Mouse (Mus musculus) liver, embryonic 16.5 days (tissue): Measurements from ENCODE around the gene Prkn. TPM values are rescaled to one million over a fixed set of nuclear protein-coding genes. Genes with fewer than 3 reads are reported as not detected.

ENCODE experiments used
- ATAC-seq: fragments of 200-750 bp; cut with Nextera tagmentation; 2 replicates; pipeline ENCODE4 v1.8.0; 2017; ENCODE audit warnings: low read depth, mild to moderate bottlenecking, moderate number of reproducible peaks, moderate library complexity
- H3K27ac ChIP-seq: fragments of 300-500 bp; sonication (generic); 2 replicates; pipeline ENCODE4 v1.5.1; 2014; ENCODE audit warnings: mild to moderate bottlenecking, low read length
- H3K27me3 ChIP-seq: fragments of 300-500 bp; sonication (generic); 2 replicates; pipeline ENCODE4 v1.6.1; 2014; ENCODE audit warnings: low read depth, low read length, mixed read lengths; ENCODE audit not compliant: control insufficient read depth, insufficient read depth
- H3K36me3 ChIP-seq: fragments of 300-500 bp; sonication (generic); 2 replicates; pipeline ENCODE4 v1.6.1; 2014; ENCODE audit warnings: mild to moderate bottlenecking; ENCODE audit not compliant: control insufficient read depth, insufficient read depth
- H3K4me1 ChIP-seq: fragments of 300-500 bp; sonication (generic); 2 replicates; pipeline ENCODE4 v1.6.1; 2014; ENCODE audit warnings: low read depth, low read length, mixed read lengths; ENCODE audit not compliant: control insufficient read depth
- H3K4me2 ChIP-seq: fragments of 300-500 bp; sonication (generic); 2 replicates; pipeline ENCODE4 v1.6.1; 2014; ENCODE audit warnings: low read depth, low read length, mixed read lengths
- H3K4me3 ChIP-seq: fragments of 300-500 bp; sonication (generic); 2 replicates; pipeline ENCODE4 v1.5.1; 2014; ENCODE audit warnings: low read depth, mild to moderate bottlenecking, low read length
- H3K9ac ChIP-seq: fragments of 300-500 bp; sonication (generic); 2 replicates; pipeline ENCODE4 v1.6.1; 2014; ENCODE audit warnings: low read depth, low read length
- H3K9me3 ChIP-seq: fragments of 300-500 bp; sonication (generic); replicated peaks from 2 replicates; pipeline ENCODE4 v1.6.1; 2016; ENCODE audit warnings: low read length; ENCODE audit not compliant: control insufficient read depth
- whole genome bisulfite sequencing: fragments of 180-500 bp; shearing (Covaris S2); extraction: QIAGEN DNeasy Blood & Tissue Kit; methylation state at CpG from one replicate; pipeline ENCODE4 v1.1.7; 2014; ENCODE audit not compliant: insufficient replicate concordance; 5-methylcytosine and 5-hydroxymethylcytosine counted together
- polyA plus RNA-seq: library from polyadenylated mRNA; unstranded; fragments of >200 nt; fragmentation: Nextera tagmentation; extraction: Ambion mirVana; gene quantifications from 2 replicates; pipeline ENCODE4 v1.2.1, GENCODE M21; 2015

Gene Prkn
- polyA plus RNA-seq, 1 experiment from 2014 or later = 0.70 TPM

DNA sequence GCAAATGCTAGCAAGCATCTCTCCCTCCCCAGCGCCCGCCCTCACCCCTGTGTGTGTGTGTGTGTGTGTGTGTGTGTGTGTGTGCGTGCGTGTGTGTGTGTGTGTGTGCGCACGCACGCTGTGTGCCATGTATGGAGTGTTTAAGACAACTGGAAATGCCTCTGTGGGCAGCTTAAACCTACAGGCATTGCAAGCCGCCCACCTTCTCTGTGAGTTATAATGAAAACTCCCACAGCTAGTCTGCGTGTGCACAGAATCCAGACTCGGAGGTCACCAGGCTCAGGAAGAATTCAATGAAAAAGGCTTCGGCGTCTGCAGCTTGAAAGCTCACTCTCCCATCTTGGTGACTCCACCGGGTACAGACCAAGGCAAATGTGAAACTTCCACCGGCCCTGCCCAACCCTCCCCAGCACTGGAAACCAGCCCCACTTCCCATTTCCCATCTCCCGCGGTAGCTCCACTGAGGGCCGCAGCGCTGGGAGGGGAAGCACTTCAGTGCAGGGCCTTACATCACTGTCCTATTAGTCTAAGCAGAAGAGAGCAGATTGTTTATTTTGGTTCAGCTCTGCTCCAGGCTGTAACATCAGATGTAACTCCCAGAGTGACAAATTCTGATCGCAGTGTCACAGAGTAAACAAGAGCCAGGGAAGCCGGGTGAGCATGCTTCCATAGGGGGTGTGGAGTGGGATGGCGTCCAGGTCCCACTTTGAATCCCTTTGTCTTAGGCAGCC, 772.8 kb downstream of the Prkn start:
- WGBS = 40% methylated on average over 21 of the region's 21 CpGs
- ATAC-seq = no peak
- Histone ChIP-seq H3K4me2 (no peak overlapping the region), H3K9ac (no peak overlapping the region), H3K4me1 (no peaks in the 10 kb centered on the region), H3K4me3 (no peak overlapping the region), H3K36me3 (no peaks in the 10 kb centered on the region), H3K27ac (no peak overlapping the region), H3K27me3 (no peaks in the 10 kb centered on the region), H3K9me3 (no peaks in the 10 kb centered on the region)

- Histone ChIP-seq H3K4me2 (no peak overlapping the region), H3K4me1 (no peaks in the 10 kb centered on the region), H3K4me3 (no peak overlapping the region), H3K9me3 (no peaks in the 10 kb centered on the region), H3K27ac (no peak overlapping the region), H3K27me3 (no peaks in the 10 kb centered on the region), H3K9ac (no peak overlapping the region), H3K36me3 (no peaks in the 10 kb centered on the region)
- no peak for ATAC-seq
- 60% methylated on average over 2 of the region's 2 CpGs for WGBS
These were observed 777.4 kb downstream of the Prkn start for GRCm38 (mm10) chr17:11617552-11617951.

- Histone ChIP-seq H3K9me3 (no peaks in the 10 kb centered on the region), H3K9ac (no peak overlapping the region)
- WGBS = 69% methylated on average over 8 of the region's 8 CpGs
These were observed 778.9 kb downstream of the Prkn start for GRCm38 (mm10) chr17:11618886-11619590.

DNA sequence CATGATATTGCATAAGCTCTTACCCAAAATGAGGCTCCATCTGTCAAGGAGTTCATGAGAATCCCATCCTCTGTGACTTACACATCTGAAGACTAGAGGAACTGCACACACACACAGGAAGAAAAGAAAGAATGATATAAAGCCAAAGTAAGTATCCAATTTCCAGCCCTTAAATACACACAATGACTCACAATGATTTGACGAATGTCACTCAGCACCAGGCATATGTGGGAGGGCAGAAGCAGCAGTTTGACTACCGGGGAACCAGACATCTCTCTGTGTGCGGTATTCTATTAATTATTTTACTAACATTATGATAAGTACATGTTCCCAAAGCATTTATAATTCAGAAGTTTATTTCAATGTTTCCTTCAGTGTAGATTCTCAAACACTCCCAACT, 780.6 kb downstream of the Prkn start:
- no peak for ATAC-seq
- no peak overlapping the region for H3K27ac ChIP-seq
- H3K4me1 ChIP-seq = no peaks in the 10 kb centered on the region
- H3K4me2 ChIP-seq = no peak overlapping the region
- WGBS = 63% methylated on average over 3 of the region's 3 CpGs
- no peaks in the 10 kb centered on the region for H3K9me3 ChIP-seq
- H3K4me3 ChIP-seq = no peak overlapping the region
- H3K27me3 ChIP-seq = no peaks in the 10 kb centered on the region
- no peaks in the 10 kb centered on the region for H3K36me3 ChIP-seq
- H3K9ac ChIP-seq = no peak overlapping the region

More at GRCm38 (mm10) chr17:11618886-11619590, 778.9 kb downstream of the Prkn start:
- Histone ChIP-seq H3K27ac (no peak overlapping the region), H3K27me3 (no peaks in the 10 kb centered on the region), H3K4me3 (no peak overlapping the region), H3K4me1 (no peaks in the 10 kb centered on the region), H3K4me2 (no peak overlapping the region), H3K36me3 (no peaks in the 10 kb centered on the region)
- ATAC-seq = no peak

DNA sequence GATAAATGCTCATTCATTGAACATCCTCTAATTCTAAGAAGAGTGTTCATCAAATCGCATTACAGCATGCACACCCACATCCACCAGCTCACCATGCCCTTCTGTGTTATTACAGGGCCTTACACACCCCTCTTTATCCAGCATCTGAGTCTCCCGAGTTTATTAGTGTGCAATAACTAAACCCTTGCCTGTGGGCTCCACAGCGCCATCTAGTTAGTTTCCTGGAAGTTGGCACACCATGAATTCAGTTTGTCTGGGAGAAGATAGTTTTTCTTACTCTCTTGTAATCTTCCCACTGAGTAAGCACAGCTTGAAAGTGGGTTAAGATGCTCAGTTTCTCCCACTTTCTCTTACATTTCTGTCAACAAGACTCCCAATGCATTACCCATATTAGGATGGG, 781.3 kb downstream of the Prkn start:
- WGBS = 33% methylated on average over 3 of the region's 3 CpGs
- H3K4me1 ChIP-seq = no peaks in the 10 kb centered on the region
- H3K27me3 ChIP-seq = no peaks in the 10 kb centered on the region
- no peak overlapping the region for H3K4me2 ChIP-seq
- no peak overlapping the region for H3K27ac ChIP-seq
- H3K9me3 ChIP-seq = no peaks in the 10 kb centered on the region
- no peaks in the 10 kb centered on the region for H3K36me3 ChIP-seq
- no peak overlapping the region for H3K9ac ChIP-seq
- no peak for ATAC-seq
- no peak overlapping the region for H3K4me3 ChIP-seq

DNA sequence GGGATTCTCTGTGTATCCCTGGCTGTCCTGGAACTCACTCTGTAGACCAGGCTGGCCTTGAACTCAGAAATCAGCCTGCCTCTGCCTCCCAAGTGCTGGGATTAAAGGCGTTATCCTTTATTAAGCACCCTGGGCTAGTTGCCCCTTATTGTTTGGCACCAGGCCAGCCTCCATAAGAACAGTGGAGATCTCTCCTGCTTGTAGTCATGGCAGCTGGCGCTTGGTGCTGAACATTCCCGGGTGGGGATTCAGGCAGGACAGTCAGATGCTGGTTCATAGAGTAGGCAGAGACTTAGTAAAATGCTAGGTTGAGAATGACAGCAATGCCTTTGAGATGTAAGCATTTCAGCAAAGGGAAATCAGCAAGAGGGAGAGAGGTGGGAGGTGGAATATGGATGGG, 786.1 kb downstream of the Prkn start:
- Histone ChIP-seq H3K4me2 (no peak overlapping the region), H3K27me3 (no peaks in the 10 kb centered on the region), H3K4me1 (no peaks in the 10 kb centered on the region), H3K36me3 (no peaks in the 10 kb centered on the region), H3K9ac (no peak overlapping the region), H3K4me3 (no peak overlapping the region), H3K9me3 (no peaks in the 10 kb centered on the region), H3K27ac (no peak overlapping the region)
- 73% methylated on average over 3 of the region's 3 CpGs for WGBS
- ATAC-seq = no peak

GRCm38 (mm10) chr17:11635121-11635520, 794.9 kb downstream of the Prkn start:
- Histone ChIP-seq H3K27me3 (no peaks in the 10 kb centered on the region), H3K4me2 (no peak overlapping the region), H3K9ac (no peak overlapping the region), H3K9me3 (no peaks in the 10 kb centered on the region), H3K4me3 (no peak overlapping the region), H3K4me1 (no peaks in the 10 kb centered on the region), H3K36me3 (no peaks in the 10 kb centered on the region), H3K27ac (no peak overlapping the region)
- no peak for ATAC-seq
- WGBS = 75% methylated on average over 11 of the region's 11 CpGs

GRCm38 (mm10) chr17:11637642-11638041, 797.5 kb downstream of the Prkn start:
- Histone ChIP-seq H3K4me1 (no peaks in the 10 kb centered on the region), H3K27ac (no peak overlapping the region), H3K9me3 (no peaks in the 10 kb centered on the region), H3K27me3 (no peaks in the 10 kb centered on the region), H3K4me2 (no peak overlapping the region), H3K4me3 (no peak overlapping the region), H3K36me3 (no peaks in the 10 kb centered on the region), H3K9ac (no peak overlapping the region)
- WGBS = 68% methylated on average over 10 of the region's 10 CpGs
- no peak for ATAC-seq

DNA sequence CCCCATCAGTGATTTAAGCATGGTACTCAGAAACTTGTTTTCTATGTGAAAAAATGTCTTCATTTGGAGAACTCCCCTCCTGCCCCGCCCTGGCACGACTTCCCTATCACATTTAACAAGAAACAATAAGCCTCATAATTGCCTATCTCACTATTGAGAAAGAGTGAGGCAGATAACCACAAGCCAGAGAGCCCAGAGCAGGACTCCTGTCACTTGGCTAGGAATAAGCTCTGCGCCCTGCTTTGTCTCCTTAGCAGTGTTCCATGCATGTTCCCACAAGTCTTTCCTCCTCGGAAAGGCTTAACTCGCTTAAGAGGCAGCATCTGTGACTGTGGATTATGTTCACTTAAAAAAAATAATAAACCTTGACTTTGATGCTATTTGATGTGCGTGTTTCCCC, 798.3 kb downstream of the Prkn start:
- Histone ChIP-seq H3K27ac (no peak overlapping the region), H3K9me3 (no peaks in the 10 kb centered on the region), H3K4me1 (no peaks in the 10 kb centered on the region), H3K4me2 (no peak overlapping the region), H3K36me3 (no peaks in the 10 kb centered on the region), H3K4me3 (no peak overlapping the region), H3K27me3 (no peaks in the 10 kb centered on the region), H3K9ac (no peak overlapping the region)
- ATAC-seq = no peak
- 54% methylated on average over 6 of the region's 6 CpGs for WGBS
